Mouse (Mus musculus): ENCODE measurements around the gene Sf3b2.
"Not testable (repeated sequence)": the region's sequence is repeated elsewhere in the genome, so short reads cannot be mapped to it uniquely, and the experiment has no call there.

Gene Sf3b2

DNA sequence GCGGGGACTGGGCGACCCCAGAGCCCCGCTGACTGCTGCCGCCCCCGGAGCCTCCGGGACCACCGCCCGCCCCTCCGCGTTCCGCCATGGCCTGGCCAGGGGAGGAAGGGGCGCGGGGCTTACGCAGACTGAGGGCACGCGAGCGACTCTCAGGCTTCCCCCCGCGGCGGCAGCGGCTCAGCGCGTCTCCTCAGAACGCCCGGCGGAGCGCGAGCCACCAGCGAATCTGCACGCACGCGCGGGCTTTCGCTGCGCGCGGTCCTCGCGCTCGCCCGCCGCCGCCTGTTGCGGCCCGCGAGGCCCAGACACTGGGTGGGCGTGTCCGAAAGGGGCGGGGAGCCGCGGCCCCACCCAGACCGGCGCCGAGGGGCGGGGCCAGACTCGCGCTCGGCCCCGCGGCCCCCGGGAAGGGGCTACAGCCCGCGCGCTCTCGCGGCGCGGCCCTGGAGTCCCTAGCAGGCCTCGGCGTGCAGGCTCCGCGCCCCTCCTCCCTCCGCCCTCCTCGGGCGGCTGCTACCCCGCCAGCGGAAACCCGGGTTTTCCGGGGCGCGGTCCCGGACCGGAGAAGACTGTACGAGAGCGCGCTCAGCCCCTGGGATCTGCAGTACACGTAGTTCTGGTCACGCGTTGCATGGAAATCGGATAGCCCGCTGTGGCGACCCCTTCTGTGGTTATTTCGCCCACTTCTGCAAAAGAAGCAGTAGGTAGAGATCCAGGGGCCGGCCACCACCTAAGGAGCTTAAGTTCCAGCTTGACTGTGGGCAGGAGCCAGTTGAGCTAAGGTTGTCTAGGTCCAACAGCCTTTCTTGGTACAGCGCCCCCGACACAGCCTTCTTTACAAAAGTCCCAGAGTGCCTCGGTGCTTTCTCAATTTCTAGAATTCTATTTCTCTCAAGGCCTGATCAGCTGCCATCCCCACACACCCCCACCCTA lies 22.2 kb downstream of the Sf3b2 start, which contains the start of gene Pacs1:
Pacs1 (minus strand) TSS at position 319 of the 933 bp plus-strand sequence.
- DNase-seq, result peak; percentile 94 to 96

- peak; percentile 67 to 76 for DNase-seq
These were observed 22.9 kb downstream of the Sf3b2 start for GRCm38 (mm10) chr19:5272326-5272795.

DNA sequence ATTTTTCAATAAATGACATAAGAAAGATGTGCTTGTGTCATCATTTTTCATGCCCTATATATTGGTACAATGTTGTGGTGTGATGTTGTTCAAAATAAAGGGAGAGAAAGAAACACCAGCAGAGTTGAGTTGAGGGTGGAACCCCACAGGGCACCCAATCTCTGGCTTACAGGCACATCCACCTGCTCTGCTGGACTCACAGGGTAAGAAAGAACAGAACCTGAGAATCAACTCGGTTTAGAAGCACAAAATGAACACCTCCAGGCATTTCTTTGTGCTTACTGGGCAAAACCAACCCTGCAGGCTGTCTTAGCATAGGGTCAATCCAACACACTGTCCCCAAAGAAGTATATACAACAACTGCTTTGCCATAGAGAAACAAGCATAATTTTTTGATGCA lies 23.8 kb downstream of the Sf3b2 start:
- no peak for DNase-seq

DNA sequence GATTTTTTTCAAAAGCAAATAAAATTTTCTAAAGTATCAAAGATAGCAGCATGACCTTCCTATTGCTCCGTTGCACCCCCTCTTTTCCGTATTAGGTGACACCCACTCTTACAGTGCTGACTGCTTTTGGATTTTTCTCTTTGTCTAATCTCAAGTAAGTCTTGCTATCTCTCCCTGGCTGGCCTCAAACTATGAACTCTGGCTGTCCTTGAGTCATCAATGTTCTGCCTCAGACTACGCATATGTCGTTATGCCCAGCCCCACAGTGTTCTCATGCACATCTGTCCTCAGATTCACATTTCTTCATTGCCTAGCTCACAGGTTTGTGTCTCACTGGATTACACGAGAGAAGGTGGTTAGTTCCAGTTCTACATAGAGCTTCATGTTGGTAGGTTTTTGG lies 25.9 kb downstream of the Sf3b2 start:
- DNase-seq, result no peak

DNA sequence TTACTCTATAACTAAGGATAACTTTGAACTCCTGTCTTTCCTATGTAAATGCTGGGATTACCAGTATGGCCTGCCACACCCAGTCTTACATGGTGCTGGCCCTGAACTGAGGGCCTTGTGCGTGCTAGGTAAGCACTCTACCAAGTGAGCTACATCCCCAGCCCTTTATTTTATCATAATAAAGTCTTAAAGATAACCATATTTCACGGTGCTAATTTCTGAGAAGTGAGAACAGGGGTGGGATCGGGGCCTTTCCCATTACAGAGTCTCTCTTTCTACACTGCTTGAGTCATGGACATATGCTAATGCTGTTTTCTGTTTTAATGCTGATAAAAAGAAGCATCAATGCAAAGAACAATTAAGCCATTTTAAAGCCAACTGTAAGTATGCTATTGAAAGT lies 26.4 kb downstream of the Sf3b2 start:
- DNase-seq, result no peak

- DNase-seq, result no peak
These were observed 27.2 kb downstream of the Sf3b2 start for GRCm38 (mm10) chr19:5268017-5268416.

DNA sequence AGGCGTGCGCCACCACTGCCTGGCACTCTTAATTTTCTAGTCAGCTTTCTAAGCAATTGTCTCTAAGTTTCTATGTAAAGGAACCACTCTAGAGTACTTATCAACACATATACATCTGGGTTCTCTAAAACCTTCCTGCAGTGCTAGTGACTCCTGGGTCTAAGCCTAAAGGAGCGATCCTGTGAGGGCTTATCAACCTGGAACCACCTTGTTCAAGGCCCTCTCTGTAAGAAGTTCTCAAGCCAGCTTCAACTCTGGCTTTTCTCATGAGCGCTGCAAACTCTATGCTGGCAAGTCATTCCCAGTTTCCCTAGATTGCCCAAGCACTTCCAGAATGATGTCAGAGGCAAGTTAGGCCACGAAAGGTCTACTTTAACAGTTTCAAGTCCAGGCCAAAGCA lies 28.2 kb downstream of the Sf3b2 start:
- DNase-seq, result no peak

DNA sequence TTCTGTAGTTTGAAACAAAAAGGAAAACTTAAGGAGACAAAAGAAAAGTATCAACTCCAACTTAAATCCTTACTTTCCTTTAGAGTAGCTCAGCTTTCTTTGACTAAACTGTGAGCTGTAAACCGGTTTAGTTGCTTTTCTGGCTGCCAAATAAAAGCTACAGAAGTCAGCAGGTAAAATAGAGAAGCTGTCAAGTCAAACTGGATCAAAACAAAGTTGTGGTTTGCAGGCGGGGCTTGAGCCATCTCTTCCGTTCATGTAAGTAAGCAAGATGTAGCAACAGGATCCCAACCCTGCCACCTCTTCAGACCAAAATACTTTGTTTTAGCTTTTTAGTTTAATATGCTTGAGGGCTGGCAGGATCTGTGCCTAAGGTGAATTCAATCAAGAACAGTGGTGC lies 38.1 kb downstream of the Sf3b2 start:
- no peak for DNase-seq

DNA sequence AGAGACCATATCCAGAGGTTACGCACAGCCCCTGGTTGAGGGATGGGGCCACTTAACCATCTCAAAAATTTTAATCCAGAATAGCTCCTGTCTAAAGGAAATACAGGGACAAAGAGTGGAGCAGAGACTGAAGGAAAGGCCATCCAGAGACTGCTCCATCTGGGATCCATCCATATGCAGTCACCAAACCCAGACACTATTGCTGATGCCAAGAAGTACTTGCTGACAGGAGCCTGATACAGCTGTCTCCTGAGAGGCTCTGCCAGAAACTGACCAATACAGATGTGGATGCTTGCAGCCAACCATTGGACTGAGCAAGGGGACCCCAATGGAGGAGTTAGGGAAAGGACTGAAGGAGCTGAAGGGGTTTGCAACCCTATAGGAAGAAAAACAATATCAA lies 58.3 kb downstream of the Sf3b2 start:
- DNase-seq, result not testable (repeated sequence)

DNA sequence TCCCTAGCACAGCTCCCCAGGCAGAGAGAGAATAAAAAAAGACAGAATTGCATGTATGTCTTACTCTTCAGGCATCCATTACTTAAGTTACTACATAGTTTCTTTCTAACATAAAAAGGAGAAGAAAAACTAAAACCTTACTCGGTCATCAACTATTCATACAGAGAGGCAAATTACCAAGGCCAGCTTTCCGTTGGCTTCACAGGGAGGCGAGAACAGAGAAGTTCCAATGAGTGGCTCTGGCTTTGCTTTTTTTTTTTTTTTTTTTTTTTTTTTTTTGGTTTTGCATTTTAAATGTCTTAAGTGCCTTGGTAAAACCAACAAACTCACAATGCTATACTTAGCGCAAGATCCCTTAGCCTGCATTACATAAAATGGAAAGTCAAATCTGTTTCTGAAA lies 62.6 kb downstream of the Sf3b2 start:
- no peak for DNase-seq

GRCm38 (mm10) chr19:5230110-5230509 lies 65.1 kb downstream of the Sf3b2 start:
- no peak for DNase-seq

- DNase-seq, result no peak
These were observed 70.6 kb downstream of the Sf3b2 start for GRCm38 (mm10) chr19:5224624-5225023.

- DNase-seq, result no peak
These were observed 71.2 kb downstream of the Sf3b2 start for GRCm38 (mm10) chr19:5224077-5224476.

Measured in kidney, postnatal 4 days (tissue).